Mouse (Mus musculus) brain, embryonic 14.5 days (tissue): ENCODE results near the gene Nmnat1.

Experiments used
- CTCF ChIP-seq: fragments of 200-500 bp; IDR thresholded peaks from 2 replicates; pipeline ENCODE4 v1.5.1; 2012; ENCODE audit warnings: inconsistent platforms, mild to moderate bottlenecking, moderate library complexity, borderline replicate concordance; ENCODE audit not compliant: insufficient read depth, insufficient read length; ENCODE audit errors: extremely low read depth
- POLR2A ChIP-seq: fragments of 200-500 bp; IDR thresholded peaks from 2 replicates; pipeline ENCODE4 v1.6.1; 2012; ENCODE audit warnings: mild to moderate bottlenecking, inconsistent platforms, borderline replicate concordance; ENCODE audit not compliant: poor library complexity, insufficient read depth, insufficient read length, severe bottlenecking; ENCODE audit errors: extremely low read depth

GRCm38 (mm10) chr4:149504858-149505257 lies 19.9 kb upstream of the Nmnat1 start:
- TF ChIP-seq POLR2A (no peak), CTCF (no peak)
